Mouse (Mus musculus) heart, adult 9 months (tissue): Measurements from ENCODE around the gene Cd22.
"Not testable (repeated sequence)": the region's sequence is repeated elsewhere in the genome, so short reads cannot be mapped to it uniquely, and the experiment has no call there.

Experiments
- DNase-seq, 2 experiments: peaks; one replicate each; pipeline ENCODE4 v3.0.0; 2022; ENCODE audit warnings: low spot score in 2 of 2

The Cd22 gene

DNA sequence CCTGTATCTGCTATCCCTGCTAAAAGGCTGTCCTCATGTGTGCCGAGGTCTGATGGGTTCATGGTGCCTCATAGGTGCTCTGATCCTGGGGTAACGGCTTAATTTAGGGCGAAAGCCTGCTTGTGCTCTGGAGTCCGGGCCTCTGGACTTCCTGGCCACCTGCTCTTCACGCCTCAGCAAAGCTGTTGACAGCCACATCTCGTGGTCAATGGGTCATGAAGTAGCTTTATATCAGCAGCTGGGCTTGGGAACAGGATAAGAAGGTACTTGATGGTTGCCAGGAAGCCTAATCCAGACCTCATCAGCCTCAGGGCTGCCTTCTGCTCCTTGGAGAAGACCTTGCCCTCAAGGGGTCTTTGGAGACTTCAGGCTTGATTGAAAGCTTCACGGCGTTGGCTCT lies 16.8 kb downstream of the Cd22 start:
- DNase-seq = no peak

DNA sequence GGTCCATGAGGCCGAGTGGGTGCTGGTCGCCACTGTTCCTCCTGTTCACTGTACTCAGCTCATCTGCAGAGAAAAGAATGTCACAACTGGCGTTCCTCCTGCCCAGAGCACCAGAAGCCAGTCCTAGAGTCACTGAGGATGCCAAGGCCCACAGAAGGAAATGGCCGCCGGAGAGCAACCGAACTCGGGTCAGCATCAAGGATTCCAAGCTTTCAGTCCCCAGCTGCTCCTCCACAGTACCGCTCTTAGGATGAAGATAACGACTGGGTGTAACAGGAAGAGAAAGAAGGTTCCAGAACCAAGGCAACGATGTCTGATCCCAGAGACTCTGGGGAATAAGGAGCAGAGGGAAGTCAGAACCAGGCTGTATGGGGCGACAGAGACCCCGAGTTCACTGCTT lies 18.7 kb downstream of the Cd22 start, which contains the start of gene Ffar1:
Gene Ffar1, minus strand, starts transcription at position 101 of the 400 bp plus-strand sequence.
- DNase-seq = no peak

DNA sequence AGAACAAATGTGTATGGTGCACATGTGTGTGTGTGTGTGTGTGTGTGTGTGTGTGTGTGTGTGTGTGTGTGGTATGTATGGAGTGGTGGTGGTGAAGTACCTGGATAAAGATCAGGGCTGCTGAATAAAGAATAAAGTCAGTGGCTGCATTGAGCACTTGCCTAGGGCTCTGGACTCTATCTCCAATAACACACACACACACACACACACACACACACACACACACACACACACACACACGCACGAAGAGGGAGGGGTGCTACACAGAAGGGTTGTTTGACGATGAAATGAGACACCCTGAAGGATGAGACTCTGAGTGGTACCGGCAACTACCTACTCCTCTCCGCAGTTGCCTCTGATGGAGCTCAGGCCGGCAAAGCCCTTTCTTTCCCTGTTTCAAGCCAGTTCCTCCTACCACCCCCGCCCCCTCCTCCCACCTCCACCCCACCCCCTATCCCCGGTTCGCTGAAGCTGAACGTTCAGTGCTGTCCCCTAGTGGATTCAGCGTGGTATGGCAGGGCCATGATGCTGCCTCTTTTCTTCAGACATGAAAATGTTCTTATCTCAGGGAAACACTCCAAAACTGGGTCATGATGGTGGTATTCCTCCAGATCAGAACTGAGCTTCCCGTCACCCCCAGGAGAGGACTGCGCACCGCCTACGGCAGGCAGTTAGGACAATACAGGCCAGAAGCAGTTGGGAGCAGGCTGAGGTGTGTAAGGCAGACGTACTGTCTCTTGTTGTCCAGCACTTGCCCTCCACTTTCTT lies 20.3 kb downstream of the Cd22 start:
- peak in 1 of 2 experiments; percentile 8 for DNase-seq

DNA sequence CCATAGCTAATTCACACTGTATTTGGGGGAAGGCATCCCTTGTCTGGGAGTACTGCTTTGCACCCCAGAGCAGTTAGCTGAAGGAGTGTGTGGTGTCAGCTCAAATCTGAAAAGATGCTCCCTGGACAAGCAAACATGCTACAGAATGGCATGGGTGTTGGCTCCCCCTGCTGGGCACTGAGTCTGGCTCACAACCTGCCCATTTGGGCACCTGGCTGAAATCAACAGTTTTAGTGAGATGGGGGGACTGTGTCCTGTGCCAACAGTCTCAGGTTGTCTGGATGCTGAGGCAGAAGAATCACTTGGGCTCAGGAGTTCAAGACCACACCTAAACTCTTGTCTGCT lies 20.9 kb downstream of the Cd22 start:
- peak in 1 of 2 experiments; percentile 13 for DNase-seq

DNA sequence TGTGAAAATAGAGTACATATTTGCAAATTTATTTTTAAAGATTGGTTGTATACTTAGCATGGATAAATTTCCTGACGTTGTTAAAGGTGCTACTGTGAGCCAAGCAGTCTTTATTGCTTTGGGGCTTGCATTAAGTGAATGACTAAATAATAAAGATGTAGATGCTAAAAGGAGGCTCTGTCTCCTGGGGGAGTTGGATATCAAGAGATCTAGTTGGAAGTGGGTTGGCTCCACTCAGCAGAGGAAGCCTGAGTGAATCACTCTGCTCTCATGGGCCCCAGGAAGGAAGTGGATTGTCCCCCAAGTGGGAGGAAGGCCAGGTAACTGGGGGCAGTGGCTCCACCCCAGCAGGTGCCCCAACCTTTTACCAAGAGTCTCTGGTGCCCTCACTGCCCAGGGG lies 22.4 kb downstream of the Cd22 start:
- DNase-seq = no peak

GRCm38 (mm10) chr7:30856078-30856477 lies 24.1 kb downstream of the Cd22 start, which contains the start of gene Ffar3:
Gene Ffar3 (minus strand): TSS chr7:30856178.
- no peak for DNase-seq

DNA sequence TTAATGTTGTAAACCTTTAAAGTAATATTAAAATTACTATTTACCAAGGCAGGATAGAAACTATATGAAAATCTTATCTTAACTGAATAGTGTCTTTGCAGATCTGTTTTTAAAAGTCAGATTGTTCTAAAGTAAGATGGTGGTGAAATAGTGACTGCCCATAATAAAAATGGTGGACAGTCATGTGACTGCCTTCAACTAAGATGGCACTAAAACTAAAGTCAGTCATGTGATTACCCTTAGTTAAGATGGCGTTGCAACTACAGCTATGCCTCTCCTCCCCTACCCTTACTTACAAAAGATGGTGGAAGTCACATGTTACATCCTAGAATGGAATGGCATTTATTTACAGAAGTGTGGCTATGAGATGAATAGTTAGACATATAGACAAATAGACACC lies 28.7 kb downstream of the Cd22 start:
- DNase-seq = no peak

GRCm38 (mm10) chr7:30847934-30848333 lies 32.2 kb downstream of the Cd22 start:
- no peak for DNase-seq

DNA sequence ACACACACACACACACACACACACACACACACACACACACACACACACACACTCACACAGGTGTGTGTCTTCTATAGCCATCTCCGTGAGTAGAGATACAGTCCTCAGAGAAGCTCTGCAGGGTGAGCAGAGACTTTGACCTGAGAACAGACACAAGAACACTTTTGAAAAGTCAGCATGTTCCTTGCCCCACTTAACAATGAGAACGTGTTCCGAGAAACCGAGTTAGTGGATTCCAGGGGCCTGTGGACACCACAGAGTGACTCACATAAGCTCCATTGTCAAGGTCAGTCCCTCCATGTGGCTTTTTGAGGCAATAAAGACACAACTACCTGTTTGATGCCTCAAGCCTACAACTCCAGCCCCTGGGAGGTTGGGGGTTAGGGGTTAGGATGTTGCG lies 32.8 kb downstream of the Cd22 start:
- DNase-seq = no peak

- DNase-seq = no peak
Observed at GRCm38 (mm10) chr7:30846505-30847053, 33.6 kb downstream of the Cd22 start.

- DNase-seq = no peak
Observed at GRCm38 (mm10) chr7:30844676-30845297, 35.4 kb downstream of the Cd22 start.

DNA sequence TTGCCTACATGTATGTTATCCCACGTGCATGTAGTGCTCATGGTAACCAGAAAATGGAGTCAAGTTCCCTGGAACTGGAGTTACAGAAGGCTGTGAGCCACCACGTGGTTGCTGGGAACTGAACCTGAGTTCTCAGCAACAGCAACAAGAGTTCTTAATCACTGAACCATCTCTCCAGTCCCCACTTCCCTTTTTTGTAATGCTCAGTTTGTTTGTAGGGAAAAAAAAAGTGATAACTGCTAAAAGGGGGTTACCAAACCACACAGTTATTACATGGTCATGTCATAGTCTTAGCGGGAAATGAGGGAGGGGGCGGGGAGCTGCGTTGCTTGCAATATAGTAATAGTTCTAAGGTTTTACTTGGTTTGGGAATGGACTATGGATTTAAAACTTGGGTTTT lies 38.0 kb downstream of the Cd22 start:
- no peak for DNase-seq

GRCm38 (mm10) chr7:30841379-30841778 lies 38.8 kb downstream of the Cd22 start:
- DNase-seq = no peak

DNA sequence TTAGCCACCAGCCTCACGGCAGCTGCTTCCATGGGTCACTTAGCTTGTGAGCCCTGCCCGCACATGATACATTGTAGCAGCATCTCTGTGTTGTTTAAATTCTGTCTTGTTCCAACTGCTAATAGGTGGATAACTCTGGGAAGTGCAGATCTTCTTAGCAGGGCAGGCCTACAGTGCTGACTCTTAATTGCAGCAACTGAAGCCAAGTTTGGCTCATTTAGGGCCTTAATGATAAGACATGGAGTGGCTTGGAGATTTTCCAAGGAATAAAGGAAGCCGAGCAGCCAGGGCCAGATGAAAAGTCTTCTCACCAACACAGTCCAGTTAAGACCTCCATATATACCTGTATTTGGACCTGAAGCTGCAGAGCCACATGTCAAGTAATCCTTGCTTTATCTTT lies 39.8 kb downstream of the Cd22 start:
- DNase-seq = no peak

DNA sequence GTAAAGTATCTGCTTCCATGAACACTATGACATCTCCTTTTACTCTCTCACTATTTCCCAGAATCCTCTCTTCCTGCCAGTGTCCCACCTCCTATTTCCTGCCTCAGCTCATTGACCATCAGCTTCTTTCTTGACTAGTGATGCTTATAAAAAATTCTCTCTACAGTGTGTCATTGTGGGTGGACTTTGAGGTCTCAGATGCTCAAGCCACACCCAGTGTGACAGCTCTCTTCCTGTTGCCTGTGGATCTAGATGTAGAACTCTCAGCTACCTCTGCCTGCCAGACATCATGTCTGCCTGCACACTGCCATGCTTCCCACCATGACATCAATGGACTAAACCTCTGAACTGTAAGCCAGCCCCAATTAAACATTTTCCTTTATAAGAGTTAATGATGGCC lies 42.9 kb downstream of the Cd22 start:
- no peak for DNase-seq

- not testable (repeated sequence) for DNase-seq
Observed at GRCm38 (mm10) chr7:30832684-30833083, 47.5 kb downstream of the Cd22 start.

DNA sequence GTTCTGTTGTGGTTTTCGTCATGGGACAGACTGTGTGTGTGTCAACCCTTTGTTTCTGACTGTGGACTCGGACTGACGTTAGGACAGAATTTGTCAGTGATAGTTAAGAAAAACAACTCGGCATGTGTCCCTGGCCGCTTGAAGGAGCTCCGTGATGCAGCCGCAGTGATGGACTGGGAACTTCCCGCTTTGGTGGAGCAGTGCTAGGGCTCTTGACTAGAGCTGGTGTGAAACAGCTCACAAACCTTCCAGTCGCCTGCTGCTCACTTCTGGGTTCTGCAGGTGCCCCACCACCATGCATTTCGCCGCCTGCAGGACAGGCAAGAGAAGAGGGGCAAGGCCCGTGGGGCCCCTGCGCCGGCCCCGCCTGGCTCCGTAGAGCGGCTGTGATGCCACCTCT lies 47.9 kb downstream of the Cd22 start:
- no peak for DNase-seq

DNA sequence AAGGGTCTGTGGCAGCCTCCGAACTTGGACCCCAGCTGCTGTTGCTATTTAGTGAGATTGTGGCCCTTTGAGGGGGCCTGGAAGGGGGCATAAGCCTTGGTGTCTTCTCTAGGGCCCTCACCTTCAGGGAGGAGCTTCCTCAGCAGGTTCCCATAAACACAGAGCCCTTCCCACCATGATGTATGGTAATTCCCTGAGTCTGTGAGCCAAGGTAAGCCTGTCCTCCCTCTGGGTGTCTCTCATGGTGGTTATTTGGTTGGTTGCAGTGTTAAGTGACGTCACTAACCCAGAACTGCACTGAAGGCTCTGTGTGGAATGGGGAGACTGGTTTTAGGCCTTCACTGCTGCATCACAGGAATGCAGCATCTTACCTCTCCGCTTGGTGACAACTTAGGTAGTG lies 50.7 kb downstream of the Cd22 start:
- DNase-seq = no peak

DNA sequence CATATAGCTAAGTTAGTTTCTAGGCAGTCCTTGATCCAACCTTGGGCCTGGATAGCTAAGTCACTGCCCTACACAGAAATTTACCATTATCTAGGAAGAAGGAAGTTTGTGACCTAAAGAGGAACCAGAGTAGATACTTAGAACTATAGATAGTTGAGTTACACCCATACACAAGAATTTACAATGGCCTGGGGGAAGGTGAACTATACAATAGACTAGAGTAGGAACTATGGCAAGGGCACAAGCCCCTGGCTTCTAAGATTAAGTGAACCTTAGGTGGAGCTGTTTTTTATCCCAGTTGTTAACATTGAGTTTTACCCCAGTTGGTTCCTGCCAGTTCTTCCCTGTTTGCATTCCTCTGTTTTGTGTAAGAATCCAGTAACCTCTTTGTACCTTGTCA lies 51.3 kb downstream of the Cd22 start:
- DNase-seq = not testable (repeated sequence)

GRCm38 (mm10) chr7:30826660-30827059 lies 53.5 kb downstream of the Cd22 start:
- DNase-seq = no peak

DNA sequence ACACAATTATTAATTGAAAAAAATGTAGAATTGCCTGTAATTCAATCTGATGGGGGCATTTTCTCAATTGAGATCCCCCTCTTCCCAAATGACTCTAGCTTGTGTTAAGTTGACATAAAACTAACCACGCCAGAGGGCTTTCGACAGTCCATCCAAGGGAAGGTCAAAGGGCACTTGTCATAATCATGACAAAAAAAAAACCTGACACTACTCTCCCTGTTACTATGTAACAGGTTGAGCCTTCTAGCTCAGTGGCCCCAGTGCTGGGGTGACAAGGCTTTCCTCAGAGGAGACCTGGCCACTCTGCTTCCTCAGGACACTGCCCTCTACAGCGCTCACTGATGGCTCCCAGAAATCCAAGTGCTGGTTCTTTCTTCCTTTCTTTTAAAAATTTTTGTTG lies 55.8 kb downstream of the Cd22 start:
- no peak for DNase-seq

- DNase-seq = no peak
Observed at GRCm38 (mm10) chr7:30823675-30824074, 56.5 kb downstream of the Cd22 start, which contains the start of gene Ffar2. Gene Ffar2 (minus strand): TSS chr7:30823775.

DNA sequence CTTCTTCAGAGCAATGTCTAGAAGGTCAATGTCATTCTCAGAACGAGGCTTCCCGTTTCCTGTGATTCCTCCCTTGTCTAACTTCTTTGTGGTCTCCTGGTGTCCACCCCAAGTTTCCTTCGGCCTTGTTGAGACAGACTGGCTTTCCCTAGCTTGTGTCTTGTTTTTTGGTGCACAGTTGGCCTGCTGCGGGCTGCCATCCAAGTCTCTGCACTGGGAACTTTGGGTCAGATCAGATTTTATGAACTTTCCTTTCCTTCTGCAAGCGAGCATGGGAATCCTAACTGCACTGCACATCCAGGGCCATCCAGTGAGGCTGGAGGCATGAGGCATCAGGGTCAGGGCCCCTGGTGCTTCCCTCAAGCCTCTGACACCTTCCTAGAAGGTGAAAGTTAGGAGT lies 58.6 kb downstream of the Cd22 start:
- peak in 1 of 2 experiments; percentile 1 for DNase-seq
